Mouse (Mus musculus): ENCODE measurements around the gene Polr3gl.

Polr3gl gene

GRCm38 (mm10) chr3:96555999-96556614, 37.9 kb downstream of the Polr3gl start:
- DNase-seq: no peak

GRCm38 (mm10) chr3:96555041-96555596, 38.9 kb downstream of the Polr3gl start:
- DNase-seq: peak; percentile 76 to 81

GRCm38 (mm10) chr3:96554251-96554650, 39.7 kb downstream of the Polr3gl start:
- DNase-seq: no peak

- DNase-seq: no peak
Observed at GRCm38 (mm10) chr3:96553601-96554000, 40.4 kb downstream of the Polr3gl start.

GRCm38 (mm10) chr3:96551890-96552289, 42.1 kb downstream of the Polr3gl start:
- no peak for DNase-seq

GRCm38 (mm10) chr3:96551203-96551602, 42.8 kb downstream of the Polr3gl start:
- peak; percentile 74 to 82 for DNase-seq

- DNase-seq: no peak
Observed at GRCm38 (mm10) chr3:96549346-96549745, 44.6 kb downstream of the Polr3gl start.

GRCm38 (mm10) chr3:96548824-96549223, 45.2 kb downstream of the Polr3gl start:
- no peak for DNase-seq

GRCm38 (mm10) chr3:96547389-96547960, 46.5 kb downstream of the Polr3gl start:
- peak; percentile 90 to 91 for DNase-seq

GRCm38 (mm10) chr3:96546880-96547279, 47.1 kb downstream of the Polr3gl start:
- DNase-seq: no peak

GRCm38 (mm10) chr3:96545565-96545964, 48.4 kb downstream of the Polr3gl start:
- DNase-seq: no peak

GRCm38 (mm10) chr3:96543345-96543744, 50.6 kb downstream of the Polr3gl start:
- DNase-seq: no peak

- DNase-seq: no peak
Observed at GRCm38 (mm10) chr3:96542554-96542953, 51.4 kb downstream of the Polr3gl start.

- DNase-seq: peak; percentile 25 to 39
Observed at GRCm38 (mm10) chr3:96541328-96542078, 52.5 kb downstream of the Polr3gl start.

GRCm38 (mm10) chr3:96540740-96541139, 53.2 kb downstream of the Polr3gl start:
- no peak for DNase-seq

- DNase-seq: no peak
Observed at GRCm38 (mm10) chr3:96539316-96539715, 54.7 kb downstream of the Polr3gl start.

- no peak for DNase-seq
Observed at GRCm38 (mm10) chr3:96534300-96534699, 59.7 kb downstream of the Polr3gl start.

GRCm38 (mm10) chr3:96532050-96532449, 61.9 kb downstream of the Polr3gl start:
- no peak for DNase-seq

GRCm38 (mm10) chr3:96528506-96528905, 65.5 kb downstream of the Polr3gl start:
- no peak for DNase-seq

Measured in kidney, postnatal 4 days (tissue).